Mouse (Mus musculus): ENCODE data around the gene Dap. TPM values are rescaled to one million over a fixed set of nuclear protein-coding genes. Genes with fewer than 3 reads are reported as not detected.

Gene Dap
- polyA plus RNA-seq, 1 experiment from 2014 or later, result 44.5 TPM

DNA sequence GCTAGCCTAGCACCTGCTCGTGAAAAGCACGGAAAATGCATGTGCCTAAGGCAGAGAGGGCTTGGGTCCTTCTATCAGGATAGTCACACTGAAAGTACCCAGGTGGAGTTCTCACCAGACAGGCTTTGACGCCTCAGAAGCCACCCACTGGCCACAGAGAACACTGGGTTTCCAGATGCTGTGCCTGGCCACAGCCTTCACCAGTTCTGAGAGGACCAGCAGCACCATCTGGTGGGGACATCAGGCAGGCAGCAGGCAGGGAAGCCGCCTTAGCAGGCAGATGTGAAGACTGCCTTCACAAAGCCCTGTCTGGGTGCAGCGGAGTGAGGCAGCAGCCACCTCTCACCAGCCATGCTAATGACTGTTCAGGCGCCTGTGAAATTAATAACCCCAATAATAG is 40.7 kb downstream of the Dap start:
- WGBS, result 29% methylated on average over 6 of the region's 6 CpGs

GRCm38 (mm10) chr15:31265404-31265803 is 41.3 kb downstream of the Dap start:
- Histone ChIP-seq H3K9me3 (ENCODE audit: control insufficient read depth, low read length) (no peaks in the 10 kb centered on the region), H3K4me1 (ENCODE audit: control insufficient read depth, insufficient read depth, low read length) (no peaks in the 10 kb centered on the region), H3K9ac (ENCODE audit: low read length) (no peak overlapping the region), H3K36me3 (ENCODE audit: control insufficient read depth, insufficient read depth, low read length) (no peaks in the 10 kb centered on the region), H3K27ac (ENCODE audit: low read depth, low read length) (no peak overlapping the region), H3K4me2 (ENCODE audit: low read depth) (no peak overlapping the region), H3K4me3 (ENCODE audit: low read depth, low read length) (no peak overlapping the region), H3K27me3 (ENCODE audit: control insufficient read depth, insufficient read depth, low read length) (no peaks in the 10 kb centered on the region)
- DNase-seq (ENCODE audit: low spot score), result no peak
- ATAC-seq (ENCODE audit: insufficient read depth, low FRiP score, low TSS enrichment), result 0 out of 2 replicates have a peak, but pooled peaks have one; percentile 25
- WGBS, result 93% methylated on average over 8 of the region's 8 CpGs

More for the DNA sequence above, 40.7 kb downstream of the Dap start:
- Histone ChIP-seq H3K27me3 (ENCODE audit: control insufficient read depth, insufficient read depth, low read length) (no peaks in the 10 kb centered on the region), H3K4me1 (ENCODE audit: control insufficient read depth, insufficient read depth, low read length) (no peaks in the 10 kb centered on the region), H3K36me3 (ENCODE audit: control insufficient read depth, insufficient read depth, low read length) (no peaks in the 10 kb centered on the region), H3K9ac (ENCODE audit: low read length) (no peak overlapping the region), H3K9me3 (ENCODE audit: control insufficient read depth, low read length) (no peaks in the 10 kb centered on the region), H3K4me2 (ENCODE audit: low read depth) (no peak overlapping the region), H3K4me3 (ENCODE audit: low read depth, low read length) (no peak overlapping the region), H3K27ac (ENCODE audit: low read depth, low read length) (no peak overlapping the region)
- DNase-seq (ENCODE audit: low spot score) (peak; percentile 87), ATAC-seq (ENCODE audit: insufficient read depth, low FRiP score, low TSS enrichment) (peak; percentile 87)

GRCm38 (mm10) chr15:31265845-31266244 is 41.7 kb downstream of the Dap start:
- Histone ChIP-seq H3K36me3 (ENCODE audit: control insufficient read depth, insufficient read depth, low read length) (no peaks in the 10 kb centered on the region), H3K27me3 (ENCODE audit: control insufficient read depth, insufficient read depth, low read length) (no peaks in the 10 kb centered on the region), H3K4me1 (ENCODE audit: control insufficient read depth, insufficient read depth, low read length) (no peaks in the 10 kb centered on the region), H3K4me3 (ENCODE audit: low read depth, low read length) (no peak overlapping the region), H3K9me3 (ENCODE audit: control insufficient read depth, low read length) (no peaks in the 10 kb centered on the region), H3K4me2 (ENCODE audit: low read depth) (no peak overlapping the region), H3K9ac (ENCODE audit: low read length) (no peak overlapping the region), H3K27ac (ENCODE audit: low read depth, low read length) (no peak overlapping the region)
- DNase-seq (ENCODE audit: low spot score) (no peak), ATAC-seq (ENCODE audit: insufficient read depth, low FRiP score, low TSS enrichment) (no peak)
- WGBS, result 90% methylated on average over 12 of the region's 12 CpGs

GRCm38 (mm10) chr15:31268148-31268547 is 44.0 kb downstream of the Dap start:
- Histone ChIP-seq H3K9ac (ENCODE audit: low read length) (no peak overlapping the region), H3K4me2 (ENCODE audit: low read depth) (no peak overlapping the region), H3K4me3 (ENCODE audit: low read depth, low read length) (no peak overlapping the region), H3K9me3 (ENCODE audit: control insufficient read depth, low read length) (no peaks in the 10 kb centered on the region), H3K4me1 (ENCODE audit: control insufficient read depth, insufficient read depth, low read length) (no peaks in the 10 kb centered on the region), H3K27ac (ENCODE audit: low read depth, low read length) (no peak overlapping the region), H3K36me3 (ENCODE audit: control insufficient read depth, insufficient read depth, low read length) (no peaks in the 10 kb centered on the region), H3K27me3 (ENCODE audit: control insufficient read depth, insufficient read depth, low read length) (no peaks in the 10 kb centered on the region)
- DNase-seq (ENCODE audit: low spot score), result no peak
- no peak for ATAC-seq (ENCODE audit: insufficient read depth, low FRiP score, low TSS enrichment)
- WGBS, result 88% methylated on average over 6 of the region's 6 CpGs

- Histone ChIP-seq H3K27ac (ENCODE audit: low read depth, low read length) (no peak overlapping the region), H3K4me1 (ENCODE audit: control insufficient read depth, insufficient read depth, low read length) (no peaks in the 10 kb centered on the region), H3K9ac (ENCODE audit: low read length) (no peak overlapping the region), H3K9me3 (ENCODE audit: control insufficient read depth, low read length) (no peaks in the 10 kb centered on the region), H3K36me3 (ENCODE audit: control insufficient read depth, insufficient read depth, low read length) (no peaks in the 10 kb centered on the region), H3K4me3 (ENCODE audit: low read depth, low read length) (no peak overlapping the region), H3K27me3 (ENCODE audit: control insufficient read depth, insufficient read depth, low read length) (no peaks in the 10 kb centered on the region), H3K4me2 (ENCODE audit: low read depth) (no peak overlapping the region)
- no peak for DNase-seq (ENCODE audit: low spot score)
- WGBS, result 91% methylated on average over 4 of the region's 4 CpGs
- no peak for ATAC-seq (ENCODE audit: insufficient read depth, low FRiP score, low TSS enrichment)
Measured at GRCm38 (mm10) chr15:31269558-31269957, 45.4 kb downstream of the Dap start.

- ATAC-seq (ENCODE audit: insufficient read depth, low FRiP score, low TSS enrichment), result no peak
- no peak overlapping the region for H3K9ac ChIP-seq (ENCODE audit: low read length)
- no peaks in the 10 kb centered on the region for H3K27me3 ChIP-seq (ENCODE audit: control insufficient read depth, insufficient read depth, low read length)
- no peaks in the 10 kb centered on the region for H3K4me1 ChIP-seq (ENCODE audit: control insufficient read depth, insufficient read depth, low read length)
- WGBS, result 87% methylated on average over 7 of the region's 7 CpGs
- no peaks in the 10 kb centered on the region for H3K9me3 ChIP-seq (ENCODE audit: control insufficient read depth, low read length)
- H3K36me3 ChIP-seq (ENCODE audit: control insufficient read depth, insufficient read depth, low read length), result no peaks in the 10 kb centered on the region
- H3K4me3 ChIP-seq (ENCODE audit: low read depth, low read length), result no peak overlapping the region
- no peak overlapping the region for H3K27ac ChIP-seq (ENCODE audit: low read depth, low read length)
- no peak overlapping the region for H3K4me2 ChIP-seq (ENCODE audit: low read depth)
- DNase-seq (ENCODE audit: low spot score), result no peak
Measured at GRCm38 (mm10) chr15:31272695-31273094, 48.6 kb downstream of the Dap start.

- no peak overlapping the region for H3K4me3 ChIP-seq (ENCODE audit: low read depth, low read length)
- no peak overlapping the region for H3K27ac ChIP-seq (ENCODE audit: low read depth, low read length)
- 78% methylated on average over 10 of the region's 10 CpGs for WGBS
- no peaks in the 10 kb centered on the region for H3K9me3 ChIP-seq (ENCODE audit: control insufficient read depth, low read length)
- no peaks in the 10 kb centered on the region for H3K36me3 ChIP-seq (ENCODE audit: control insufficient read depth, insufficient read depth, low read length)
- no peak overlapping the region for H3K4me2 ChIP-seq (ENCODE audit: low read depth)
- DNase-seq (ENCODE audit: low spot score) (no peak), ATAC-seq (ENCODE audit: insufficient read depth, low FRiP score, low TSS enrichment) (no peak)
- H3K27me3 ChIP-seq (ENCODE audit: control insufficient read depth, insufficient read depth, low read length), result no peaks in the 10 kb centered on the region
- no peaks in the 10 kb centered on the region for H3K4me1 ChIP-seq (ENCODE audit: control insufficient read depth, insufficient read depth, low read length)
- H3K9ac ChIP-seq (ENCODE audit: low read length), result no peak overlapping the region
Measured at GRCm38 (mm10) chr15:31273509-31273908, 49.4 kb downstream of the Dap start.

DNA sequence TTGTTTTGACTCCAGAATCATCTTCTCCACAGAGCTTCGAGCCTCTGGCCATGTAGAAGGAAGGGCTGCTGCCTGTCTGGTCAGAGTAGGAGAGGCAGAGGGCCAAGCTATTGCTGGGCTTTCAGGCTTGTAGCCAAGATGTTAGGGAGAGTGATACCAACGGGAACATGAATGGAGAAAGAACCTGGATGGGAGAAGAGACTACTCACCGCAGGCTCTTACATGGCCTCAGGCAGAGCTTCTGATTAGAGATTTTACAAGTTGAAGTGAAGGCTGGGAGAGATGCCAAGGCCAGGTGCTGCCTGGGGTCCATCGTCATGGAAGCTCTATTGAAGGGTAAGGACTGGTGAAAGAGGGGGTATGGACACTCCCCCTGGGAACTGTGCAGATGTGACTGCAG is 54.0 kb downstream of the Dap start:
- ATAC-seq (ENCODE audit: insufficient read depth, low FRiP score, low TSS enrichment) (no peak), DNase-seq (ENCODE audit: low spot score) (no peak)
- Histone ChIP-seq H3K4me1 (ENCODE audit: control insufficient read depth, insufficient read depth, low read length) (no peaks in the 10 kb centered on the region), H3K27ac (ENCODE audit: low read depth, low read length) (no peak overlapping the region), H3K36me3 (ENCODE audit: control insufficient read depth, insufficient read depth, low read length) (no peaks in the 10 kb centered on the region), H3K9me3 (ENCODE audit: control insufficient read depth, low read length) (no peaks in the 10 kb centered on the region), H3K9ac (ENCODE audit: low read length) (no peak overlapping the region), H3K4me3 (ENCODE audit: low read depth, low read length) (no peak overlapping the region), H3K27me3 (ENCODE audit: control insufficient read depth, insufficient read depth, low read length) (no peaks in the 10 kb centered on the region), H3K4me2 (ENCODE audit: low read depth) (no peak overlapping the region)
- 89% methylated on average over 4 of the region's 4 CpGs for WGBS

GRCm38 (mm10) chr15:31279120-31279519 is 55.0 kb downstream of the Dap start:
- no peaks in the 10 kb centered on the region for H3K36me3 ChIP-seq (ENCODE audit: control insufficient read depth, insufficient read depth, low read length)
- no peak overlapping the region for H3K4me3 ChIP-seq (ENCODE audit: low read depth, low read length)
- no peak for ATAC-seq (ENCODE audit: insufficient read depth, low FRiP score, low TSS enrichment)
- H3K4me1 ChIP-seq (ENCODE audit: control insufficient read depth, insufficient read depth, low read length), result no peaks in the 10 kb centered on the region
- no peak overlapping the region for H3K27ac ChIP-seq (ENCODE audit: low read depth, low read length)
- no peak overlapping the region for H3K9ac ChIP-seq (ENCODE audit: low read length)
- WGBS, result 61% methylated on average over 2 of the region's 2 CpGs
- no peaks in the 10 kb centered on the region for H3K9me3 ChIP-seq (ENCODE audit: control insufficient read depth, low read length)
- H3K27me3 ChIP-seq (ENCODE audit: control insufficient read depth, insufficient read depth, low read length), result no peaks in the 10 kb centered on the region
- H3K4me2 ChIP-seq (ENCODE audit: low read depth), result no peak overlapping the region
- DNase-seq (ENCODE audit: low spot score), result no peak

All from neural tube, embryonic 11.5 days (tissue).